Mouse (Mus musculus) forebrain, postnatal 0 days (tissue): ENCODE data around the gene Irs1. TPM values are rescaled to one million over a fixed set of nuclear protein-coding genes. Genes with fewer than 3 reads are reported as not detected.

ENCODE experiments used
- ATAC-seq: fragments of 200-750 bp; cut with Nextera tagmentation; 2 replicates; pipeline ENCODE4 v1.8.0; 2017; ENCODE audit warnings: mild to moderate bottlenecking, moderate library complexity
- DNase-seq: peaks from one replicate; pipeline ENCODE4 v3.0.0-alpha.2; 2015
- H3K27ac ChIP-seq: fragments of 300-500 bp; sonication (generic); 2 replicates; pipeline ENCODE4 v1.5.1; 2014; ENCODE audit warnings: low read depth, mild to moderate bottlenecking, antibody characterized with exemption, low read length, moderate library complexity, mixed read lengths
- H3K27me3 ChIP-seq: fragments of 300-500 bp; sonication (generic); 2 replicates; pipeline ENCODE4 v1.6.1; 2014; ENCODE audit warnings: mild to moderate bottlenecking, low read length, mixed read lengths; ENCODE audit not compliant: insufficient read depth
- H3K36me3 ChIP-seq: fragments of 300-500 bp; sonication (generic); 2 replicates; pipeline ENCODE4 v1.6.1; 2014; ENCODE audit warnings: mild to moderate bottlenecking, moderate library complexity; ENCODE audit not compliant: insufficient read depth
- H3K4me1 ChIP-seq: fragments of 300-500 bp; sonication (generic); 2 replicates; pipeline ENCODE4 v1.6.1; 2014; ENCODE audit warnings: antibody characterized with exemption; ENCODE audit not compliant: insufficient read depth
- H3K4me2 ChIP-seq: fragments of 300-500 bp; sonication (generic); 2 replicates; pipeline ENCODE4 v1.6.1; 2014; ENCODE audit warnings: low read depth, mild to moderate bottlenecking, moderate library complexity
- H3K4me3 ChIP-seq: fragments of 300-500 bp; sonication (generic); 2 replicates; pipeline ENCODE4 v1.5.1; 2014; ENCODE audit warnings: low read depth, low read length, mixed read lengths
- H3K9ac ChIP-seq: fragments of 300-500 bp; sonication (generic); 2 replicates; pipeline ENCODE4 v1.6.1; 2014; ENCODE audit warnings: mild to moderate bottlenecking
- H3K9me3 ChIP-seq: fragments of 300-500 bp; sonication (generic); 2 replicates; pipeline ENCODE4 v1.6.1; 2016; ENCODE audit warnings: low read length
- CTCF ChIP-seq: sonication (generic); IDR thresholded peaks from 2 replicates; pipeline ENCODE4 v1.5.1; 2016; ENCODE audit warnings: antibody characterized with exemption, control low read depth, low read depth
- WGBS: fragments of 180-500 bp; shearing (Covaris S2); extraction: QIAGEN DNeasy Blood & Tissue Kit; methylation state at CpG from one replicate; pipeline ENCODE4 v1.1.7; 2014; 5-methylcytosine and 5-hydroxymethylcytosine counted together
- polyA plus RNA-seq: library from polyadenylated mRNA; unstranded; fragments of >200 nt; fragmentation: Nextera tagmentation; extraction: Ambion mirVana; gene quantifications from 2 replicates; pipeline ENCODE4 v1.2.1, GENCODE M21; 2015
- total RNA-seq: library from RNA; depleted of rRNA; stranded (reverse); fragments of >200 nt; gene quantifications from 2 replicates; pipeline ENCODE4 v1.2.3, GENCODE M21; 2014

The Irs1 gene
- total and polyA plus RNA-seq, 2 experiments from 2014 or later: 4.4 to 45.3 TPM

DNA sequence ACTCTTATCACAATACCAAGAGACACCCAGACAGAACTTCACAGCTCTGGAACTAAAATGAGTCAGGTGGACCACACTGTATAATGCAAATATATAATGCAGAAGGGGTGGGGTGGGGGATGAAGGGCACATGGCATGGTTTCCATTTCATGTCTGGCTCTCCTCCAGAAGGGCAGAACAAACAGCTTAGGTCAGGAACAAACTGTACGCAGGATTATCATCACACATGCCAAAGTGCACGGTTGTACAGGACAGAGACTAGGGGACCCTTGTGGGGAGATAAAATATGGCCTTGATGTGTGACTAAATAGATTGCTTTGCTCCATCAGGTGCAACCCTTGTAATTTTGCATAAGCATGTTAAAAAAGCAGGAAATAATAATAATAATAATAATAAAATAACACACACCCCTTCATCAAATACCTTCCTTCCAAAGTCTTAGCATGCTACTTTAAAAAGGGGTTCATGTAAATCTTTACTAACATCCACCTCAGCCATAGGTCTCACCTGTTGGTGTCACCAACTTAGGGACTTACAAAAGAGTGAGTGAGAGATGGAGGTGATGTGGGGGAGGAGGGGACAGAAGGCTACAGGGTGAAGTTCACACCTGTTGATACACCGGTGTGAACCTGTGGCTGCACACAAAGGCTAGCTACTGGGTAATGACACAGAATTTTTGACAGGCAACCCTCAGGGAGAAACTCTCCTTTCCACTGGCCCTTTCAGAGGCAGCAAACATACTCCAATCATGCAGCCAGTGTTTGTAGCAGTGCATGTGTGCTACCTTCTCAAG, 51.6 kb downstream of the Irs1 start:
- TF ChIP-seq CTCF: no peak
- Histone ChIP-seq H3K4me3 (no peak overlapping the region), H3K27me3 (no peaks in the 10 kb centered on the region), H3K9me3 (no peaks in the 10 kb centered on the region), H3K9ac (no peak overlapping the region), H3K4me2 (no peak overlapping the region), H3K36me3 (no peaks in the 10 kb centered on the region), H3K4me1 (no peaks in the 10 kb centered on the region), H3K27ac (no peak overlapping the region)
- ATAC-seq (no peak), DNase-seq (no peak)
- 79% methylated on average over 3 of the region's 3 CpGs for WGBS

DNA sequence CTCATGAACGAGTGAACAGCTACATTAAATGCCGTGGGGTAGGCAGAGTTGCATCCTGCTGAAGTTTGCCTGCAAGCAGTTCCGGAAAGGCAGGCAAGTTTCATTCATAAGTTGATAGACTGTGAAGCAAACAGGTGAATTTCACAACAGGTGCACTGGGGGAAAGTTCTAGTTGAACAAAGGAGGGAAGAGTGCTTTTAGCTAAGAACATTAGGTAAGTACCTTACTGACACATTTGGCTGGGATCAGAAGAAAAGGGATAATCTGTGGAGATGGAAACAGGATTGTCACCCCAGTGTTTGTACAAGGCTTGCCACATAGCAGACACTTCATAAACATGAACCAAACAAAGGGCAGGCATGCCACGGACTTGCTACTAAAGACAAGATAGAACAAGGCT, 53.0 kb downstream of the Irs1 start:
- 70% methylated on average over 4 of the region's 4 CpGs for WGBS
- H3K36me3 ChIP-seq: no peaks in the 10 kb centered on the region
- no peak overlapping the region for H3K4me2 ChIP-seq
- H3K9me3 ChIP-seq: no peaks in the 10 kb centered on the region
- H3K9ac ChIP-seq: no peak overlapping the region
- H3K4me1 ChIP-seq: no peaks in the 10 kb centered on the region
- no peak overlapping the region for H3K27ac ChIP-seq
- no peak for TF ChIP-seq CTCF
- DNase-seq (no peak), ATAC-seq (no peak)
- no peak overlapping the region for H3K4me3 ChIP-seq
- no peaks in the 10 kb centered on the region for H3K27me3 ChIP-seq

DNA sequence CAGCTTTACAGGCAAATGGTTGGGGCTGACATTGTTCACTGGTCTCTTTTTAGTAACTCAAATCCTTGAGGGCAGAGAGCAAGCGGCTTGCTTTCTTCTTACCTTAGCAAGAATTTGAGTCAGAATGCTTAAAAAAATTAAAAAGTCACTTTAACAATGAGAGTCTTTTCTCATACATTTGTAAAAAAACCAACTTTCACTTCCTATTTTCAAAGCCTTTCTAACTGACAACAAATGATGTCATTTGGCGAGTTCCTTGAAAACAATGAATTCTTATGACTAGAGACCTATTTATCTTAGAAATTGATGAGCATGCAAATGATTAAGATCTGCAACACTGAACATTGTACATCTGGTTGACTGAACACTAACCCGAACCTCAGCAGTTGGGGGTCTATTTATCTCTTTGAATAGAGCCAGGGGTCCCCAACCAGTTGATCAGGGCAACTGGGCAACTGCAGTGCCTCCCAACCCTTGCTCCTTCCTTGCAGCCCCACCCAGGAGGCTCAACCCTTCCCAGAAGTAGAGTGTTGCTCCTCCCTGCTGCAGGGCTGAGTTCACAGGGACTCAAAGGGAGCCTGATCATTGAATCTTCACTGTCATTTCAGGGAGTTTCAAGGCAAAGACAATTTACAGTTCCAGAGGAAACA, 55.6 kb downstream of the Irs1 start:
- Histone ChIP-seq H3K4me1 (no peaks in the 10 kb centered on the region), H3K27ac (no peak overlapping the region), H3K27me3 (no peaks in the 10 kb centered on the region), H3K9ac (no peak overlapping the region), H3K36me3 (no peaks in the 10 kb centered on the region), H3K4me3 (no peak overlapping the region), H3K9me3 (no peaks in the 10 kb centered on the region), H3K4me2 (no peak overlapping the region)
- TF ChIP-seq CTCF: no peak
- 60% methylated on average over 3 of the region's 3 CpGs for WGBS
- ATAC-seq: no peak
- no peak for DNase-seq

DNA sequence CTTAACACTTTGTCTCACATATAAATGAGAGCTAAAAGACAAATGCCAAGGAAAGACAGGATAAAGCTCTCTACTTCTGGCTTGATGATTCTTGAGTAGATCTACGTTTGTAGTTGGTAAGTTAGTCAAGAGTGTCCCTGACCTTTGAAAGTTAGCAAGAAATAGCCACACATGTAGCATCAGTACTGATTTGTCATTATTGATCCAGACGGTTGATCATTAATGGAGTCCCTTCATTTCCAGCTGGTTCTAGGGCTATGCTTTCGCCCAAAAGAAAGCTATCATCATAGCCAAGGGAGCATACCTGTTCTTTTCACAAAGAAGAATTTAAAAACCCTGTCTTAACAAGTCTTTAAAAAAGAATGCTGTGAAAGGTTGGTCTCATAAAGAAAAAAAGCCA, 56.6 kb downstream of the Irs1 start:
- no peak for ATAC-seq
- no peaks in the 10 kb centered on the region for H3K27me3 ChIP-seq
- H3K27ac ChIP-seq: no peak overlapping the region
- no peak for DNase-seq
- H3K9ac ChIP-seq: no peak overlapping the region
- H3K4me2 ChIP-seq: no peak overlapping the region
- H3K4me1 ChIP-seq: no peaks in the 10 kb centered on the region
- no peak for TF ChIP-seq CTCF
- no peaks in the 10 kb centered on the region for H3K9me3 ChIP-seq
- WGBS: 97% methylated on average over 3 of the region's 3 CpGs
- H3K36me3 ChIP-seq: no peaks in the 10 kb centered on the region
- no peak overlapping the region for H3K4me3 ChIP-seq

DNA sequence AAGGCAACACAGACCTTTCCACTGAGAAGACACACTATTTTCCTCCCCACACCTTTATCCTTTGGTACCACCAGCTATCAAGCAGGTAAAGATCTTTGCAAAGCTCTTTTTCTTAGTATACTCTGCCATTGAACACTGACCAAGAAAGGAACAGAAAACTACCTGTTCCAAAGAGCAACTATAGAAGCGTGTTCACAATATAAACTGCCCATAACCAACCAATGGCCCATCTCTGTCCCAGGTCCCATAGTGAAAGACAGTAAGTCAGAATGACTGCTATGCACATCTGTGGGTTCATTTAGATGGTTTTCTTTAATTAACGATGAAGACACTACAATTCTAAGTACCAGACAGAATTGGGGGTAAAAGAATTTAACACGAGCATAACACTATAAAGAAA, 58.4 kb downstream of the Irs1 start, which contains the start of gene Gm9747:
Gene Gm9747 (plus strand): TSS at position 301 of the 400 bp plus-strand sequence.
- no peak for TF ChIP-seq CTCF
- ATAC-seq (no peak), DNase-seq (no peak)
- Histone ChIP-seq H3K9ac (no peak within 1 kb of the TSS), H3K4me2 (no peak within 1 kb of the TSS), H3K9me3 (no peaks in the 10 kb centered on the region), H3K36me3 (no peaks in the 10 kb centered on the region), H3K27ac (no peak within 1 kb of the TSS), H3K4me1 (no peaks in the 10 kb centered on the region), H3K4me3 (no peak within 1 kb of the TSS), H3K27me3 (no peaks in the 10 kb centered on the region)
- 93% methylated on average over 3 of the region's 3 CpGs for WGBS

DNA sequence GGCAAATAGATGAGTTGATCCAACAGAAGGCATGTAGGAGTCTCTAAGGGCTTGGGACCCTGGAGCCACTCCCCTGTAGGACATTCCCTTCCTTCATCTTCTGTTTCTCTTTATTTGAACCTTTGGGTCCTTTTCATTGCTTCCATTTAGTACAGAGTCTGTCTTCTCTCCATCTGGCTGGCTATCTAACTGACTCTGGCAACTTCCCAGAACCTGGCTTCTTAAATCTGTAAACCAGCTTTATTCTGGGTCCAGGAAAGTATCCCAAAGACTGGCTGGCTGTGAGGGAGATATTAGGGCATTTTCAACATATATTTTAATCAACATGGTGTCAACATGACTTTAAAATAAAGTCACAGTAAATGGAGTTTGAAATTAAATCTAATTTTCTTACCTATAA, 62.4 kb downstream of the Irs1 start:
- Histone ChIP-seq H3K27ac (no peak overlapping the region), H3K36me3 (no peaks in the 10 kb centered on the region), H3K4me1 (no peaks in the 10 kb centered on the region), H3K9me3 (no peaks in the 10 kb centered on the region), H3K9ac (no peak overlapping the region), H3K4me3 (no peak overlapping the region), H3K27me3 (no peaks in the 10 kb centered on the region), H3K4me2 (no peak overlapping the region)
- ATAC-seq (no peak), DNase-seq (no peak)
- no peak for TF ChIP-seq CTCF

DNA sequence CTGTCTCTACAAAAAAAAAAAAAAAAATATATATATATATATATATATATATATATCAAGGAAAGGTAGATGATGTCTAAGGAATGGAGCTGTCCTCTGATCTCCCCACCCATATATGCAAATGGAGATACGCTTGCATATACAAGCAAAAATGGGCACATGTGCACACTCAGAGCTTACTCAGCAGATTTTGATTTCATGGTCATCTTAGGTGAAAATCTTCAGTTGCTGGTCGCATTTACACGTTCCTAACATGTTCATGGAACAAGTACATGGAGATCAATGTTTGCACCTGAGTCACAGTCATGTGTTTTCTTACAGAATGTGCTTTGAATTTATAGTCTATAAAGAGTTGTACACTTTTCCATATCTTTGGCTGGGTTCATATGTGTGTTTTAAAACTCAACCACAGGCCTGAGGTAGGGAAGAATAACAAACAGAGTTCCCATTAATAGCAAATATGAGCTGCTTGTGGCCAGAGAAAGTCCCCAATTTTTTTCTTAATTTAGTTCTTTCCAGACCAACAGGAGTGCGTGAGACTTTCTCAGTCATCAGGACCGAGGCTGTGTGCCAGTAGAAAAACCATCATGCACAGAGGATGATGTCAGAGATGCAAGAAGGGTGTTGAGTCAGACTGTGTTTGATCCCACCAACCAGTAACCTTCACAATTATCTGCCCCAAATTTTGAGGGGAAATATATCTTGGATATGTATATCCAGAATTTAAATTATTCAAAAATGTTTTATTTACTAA, 68.0 kb downstream of the Irs1 start:
- no peak for ATAC-seq
- no peaks in the 10 kb centered on the region for H3K9me3 ChIP-seq
- 89% methylated on average over 5 of the region's 5 CpGs for WGBS

More for the DNA sequence above, 68.0 kb downstream of the Irs1 start:
- no peak overlapping the region for H3K9ac ChIP-seq
- H3K4me1 ChIP-seq: no peaks in the 10 kb centered on the region
- no peak overlapping the region for H3K4me2 ChIP-seq
- no peak overlapping the region for H3K27ac ChIP-seq
- H3K27me3 ChIP-seq: no peaks in the 10 kb centered on the region
- no peak for TF ChIP-seq CTCF
- DNase-seq: no peak
- H3K36me3 ChIP-seq: no peaks in the 10 kb centered on the region
- no peak overlapping the region for H3K4me3 ChIP-seq
